Mouse (Mus musculus) small intestine, adult 2 months (tissue): ENCODE results near the gene 4931417E11Rik. TPM values are rescaled to one million over a fixed set of nuclear protein-coding genes. Genes with fewer than 3 reads are reported as not detected.

Source experiments
- H3K27ac ChIP-seq: fragments of 200-500 bp; 2 replicates; pipeline ENCODE4 v1.5.1; 2012; ENCODE audit warnings: low read depth, low read length, control low read depth, inconsistent platforms; ENCODE audit not compliant: insufficient read depth
- H3K27me3 ChIP-seq: fragments of 200-500 bp; 2 replicates; pipeline ENCODE4 v1.6.1; 2012; ENCODE audit warnings: mild to moderate bottlenecking, moderate library complexity, low read length, inconsistent platforms; ENCODE audit not compliant: control insufficient read depth, insufficient read depth
- H3K36me3 ChIP-seq: fragments of 200-500 bp; 2 replicates; pipeline ENCODE4 v1.6.1; 2012; ENCODE audit warnings: mild to moderate bottlenecking, low read length, control low read depth, inconsistent platforms; ENCODE audit not compliant: control insufficient read depth, insufficient read depth
- H3K4me1 ChIP-seq: fragments of 200-500 bp; 2 replicates; pipeline ENCODE4 v1.6.1; 2012; ENCODE audit warnings: low read length, inconsistent platforms, mixed read lengths; ENCODE audit not compliant: control insufficient read depth, insufficient read depth, insufficient read length
- H3K4me3 ChIP-seq: fragments of 200-500 bp; 2 replicates; pipeline ENCODE4 v1.5.1; 2012; ENCODE audit warnings: low read depth, mild to moderate bottlenecking, control low read depth, inconsistent platforms, low read length, moderate library complexity
- CTCF ChIP-seq: fragments of 200-500 bp; IDR thresholded peaks from 2 replicates; pipeline ENCODE4 v1.5.1; 2012; ENCODE audit warnings: low read depth, mild to moderate bottlenecking, control low read depth, inconsistent platforms, low read length, moderate library complexity, mixed read lengths; ENCODE audit not compliant: insufficient replicate concordance, insufficient read length; ENCODE audit errors: extremely low read depth
- POLR2A ChIP-seq: fragments of 200-500 bp; IDR thresholded peaks from 2 replicates; pipeline ENCODE4 v1.6.1; 2012; ENCODE audit warnings: low read depth, mild to moderate bottlenecking, control low read depth, inconsistent platforms, low read length, moderate library complexity
- WGBS: fragments of 180-500 bp; shearing (Covaris S2); methylation state at CpG from one replicate; pipeline ENCODE4 v1.1.7; 2018; 5-methylcytosine and 5-hydroxymethylcytosine counted together
- polyA plus RNA-seq: library from polyadenylated mRNA; depleted of rRNA; stranded (reverse); fragments of >200 nt; gene quantifications from 2 replicates; pipeline ENCODE4 v1.2.3, GENCODE M21; 2012; rRNA removed

Gene 4931417E11Rik
- polyA plus RNA-seq = not detected in 2 replicates

DNA sequence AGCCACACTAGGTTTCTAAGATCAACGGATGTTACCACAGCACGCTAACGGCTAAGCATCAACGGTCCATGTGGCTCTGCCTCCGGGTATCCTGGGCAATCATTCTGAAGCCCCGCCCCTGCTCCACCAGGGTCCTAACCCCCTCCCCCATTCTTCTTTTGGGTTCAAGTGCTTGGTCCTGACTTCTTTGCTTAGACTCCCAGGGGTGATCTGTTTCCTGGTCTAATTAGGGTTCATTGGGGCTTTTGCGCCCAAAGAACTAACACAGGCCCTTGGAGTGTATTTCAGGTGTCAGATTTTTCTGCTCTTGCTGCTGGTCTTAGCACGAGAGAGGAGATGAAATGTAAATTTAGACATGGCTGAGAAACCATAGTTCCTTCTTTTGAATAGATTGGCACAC is at the start of gene 4931417E11Rik:
Gene 4931417E11Rik, minus strand, starts transcription at position 101 of the 400 bp plus-strand sequence.
- no peaks in the 10 kb centered on the region for H3K27me3 ChIP-seq
- H3K36me3 ChIP-seq = no peaks in the 10 kb centered on the region
- no peak for TF ChIP-seq CTCF
- TF ChIP-seq POLR2A = no peak
- H3K4me3 ChIP-seq = no peak within 1 kb of the TSS
- WGBS = 86% methylated on average over 8 of the region's 8 CpGs
- H3K27ac ChIP-seq = no peak within 1 kb of the TSS
- H3K4me1 ChIP-seq = no peaks in the 10 kb centered on the region

DNA sequence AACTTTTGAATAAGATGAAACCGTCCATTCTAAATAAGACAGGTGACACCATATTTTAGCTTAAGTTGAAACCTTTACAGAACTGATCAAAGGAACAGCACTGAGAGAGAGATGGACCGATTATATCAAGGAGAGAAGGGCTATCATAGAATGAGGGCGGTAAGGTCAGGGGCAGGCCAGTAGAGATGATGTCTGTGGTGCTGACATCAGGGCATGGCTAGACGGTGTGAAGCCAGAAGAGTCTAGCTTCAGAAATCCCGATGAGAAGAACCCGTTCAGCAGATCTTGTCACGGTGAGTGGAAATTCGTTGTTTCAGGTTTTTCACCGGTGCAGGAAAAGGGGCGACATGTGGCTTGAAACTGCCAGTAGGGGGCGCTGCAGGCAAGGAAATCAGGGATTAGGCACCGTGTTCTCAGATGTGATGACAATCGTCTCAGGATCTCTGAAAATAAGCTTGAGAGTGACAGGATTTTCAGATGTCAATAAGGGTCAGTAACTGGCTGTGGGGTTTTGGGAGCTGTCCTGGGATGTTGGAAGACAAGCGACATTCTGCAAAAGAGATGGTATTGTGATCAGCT is 48.4 kb upstream of the 4931417E11Rik start:
- H3K36me3 ChIP-seq = no peaks in the 10 kb centered on the region
- H3K27me3 ChIP-seq = no peaks in the 10 kb centered on the region
- H3K4me3 ChIP-seq = no peak overlapping the region
- H3K27ac ChIP-seq = no peak overlapping the region
- no peaks in the 10 kb centered on the region for H3K4me1 ChIP-seq
- 27% methylated on average over 14 of the region's 14 CpGs for WGBS
- TF ChIP-seq POLR2A = no peak
- peak; percentile 29; the same call in 1 of the 2 replicates for TF ChIP-seq CTCF

DNA sequence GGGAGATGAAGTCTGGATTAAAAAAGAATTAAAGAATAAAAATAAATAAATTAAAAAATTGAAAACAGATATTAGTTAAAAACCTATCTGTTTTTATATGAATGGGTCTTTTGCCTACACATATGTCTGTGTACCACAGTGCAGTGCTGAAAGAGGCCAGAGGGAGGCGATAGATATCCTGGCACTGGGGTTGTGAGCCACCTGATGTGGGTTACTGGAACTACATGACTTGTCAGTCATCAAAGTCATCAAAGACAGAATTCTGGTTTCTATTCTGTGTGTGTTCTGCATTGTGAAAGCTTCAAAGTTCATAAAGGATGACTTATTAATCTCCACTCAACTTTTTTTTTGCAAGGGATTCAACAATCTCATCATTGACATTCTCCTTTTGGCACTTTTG is 43.4 kb upstream of the 4931417E11Rik start:
- TF ChIP-seq CTCF = no peak
- no peak for TF ChIP-seq POLR2A
- H3K27ac ChIP-seq = no peak overlapping the region
- no peaks in the 10 kb centered on the region for H3K27me3 ChIP-seq
- no peaks in the 10 kb centered on the region for H3K36me3 ChIP-seq
- H3K4me1 ChIP-seq = no peaks in the 10 kb centered on the region
- no peak overlapping the region for H3K4me3 ChIP-seq
- 13% methylated on average over 1 of the region's 1 CpGs for whole genome bisulfite sequencing

DNA sequence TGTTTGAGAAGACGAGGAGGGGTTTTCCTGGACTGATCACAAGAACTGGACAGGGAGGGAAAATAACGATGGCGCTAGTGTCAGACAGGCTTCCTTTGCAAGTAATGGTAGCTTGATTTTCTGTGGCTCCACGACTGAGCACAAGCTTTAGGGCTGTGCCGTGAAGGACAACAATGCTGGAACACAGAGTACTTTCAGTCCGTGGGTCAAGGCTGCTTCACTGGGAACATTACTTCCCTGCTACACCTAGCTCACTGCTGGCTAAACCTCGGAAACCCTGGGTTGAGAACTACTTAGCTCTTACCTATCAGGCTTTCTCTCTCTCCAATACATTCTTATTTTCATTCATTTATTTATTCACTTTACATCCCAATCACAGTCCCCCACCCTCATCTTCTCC is 30.2 kb upstream of the 4931417E11Rik start:
- no peak for TF ChIP-seq POLR2A
- TF ChIP-seq CTCF = no peak
- H3K27ac ChIP-seq = no peak overlapping the region
- no peaks in the 10 kb centered on the region for H3K27me3 ChIP-seq
- no peaks in the 10 kb centered on the region for H3K4me1 ChIP-seq
- H3K4me3 ChIP-seq = no peak overlapping the region
- WGBS = 85% methylated on average over 7 of the region's 7 CpGs
- H3K36me3 ChIP-seq = no peaks in the 10 kb centered on the region

DNA sequence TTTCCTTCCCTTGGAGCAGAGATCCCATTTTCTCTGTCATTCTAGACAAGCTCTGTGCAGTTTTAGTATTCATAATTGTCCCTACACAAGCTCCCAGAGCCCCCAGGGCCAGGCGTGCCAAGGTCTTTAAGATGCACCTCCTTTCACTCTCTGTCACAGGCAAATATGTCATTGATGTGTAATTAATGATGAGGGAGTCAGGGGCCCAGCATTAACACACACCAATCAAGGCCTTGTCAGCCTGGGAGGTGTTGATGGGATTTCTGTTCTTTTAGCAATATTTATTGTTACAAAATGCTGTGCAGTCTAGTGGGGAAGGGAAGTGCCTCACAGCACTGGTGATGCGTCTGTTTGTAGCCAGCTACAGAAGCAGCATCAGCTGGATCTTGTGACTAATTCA is 27.9 kb upstream of the 4931417E11Rik start:
- Histone ChIP-seq H3K27ac (no peak overlapping the region), H3K4me3 (no peak overlapping the region), H3K36me3 (no peaks in the 10 kb centered on the region), H3K4me1 (no peaks in the 10 kb centered on the region), H3K27me3 (no peaks in the 10 kb centered on the region)
- 71% methylated on average over 2 of the region's 2 CpGs for WGBS
- TF ChIP-seq POLR2A (no peak), CTCF (no peak)

DNA sequence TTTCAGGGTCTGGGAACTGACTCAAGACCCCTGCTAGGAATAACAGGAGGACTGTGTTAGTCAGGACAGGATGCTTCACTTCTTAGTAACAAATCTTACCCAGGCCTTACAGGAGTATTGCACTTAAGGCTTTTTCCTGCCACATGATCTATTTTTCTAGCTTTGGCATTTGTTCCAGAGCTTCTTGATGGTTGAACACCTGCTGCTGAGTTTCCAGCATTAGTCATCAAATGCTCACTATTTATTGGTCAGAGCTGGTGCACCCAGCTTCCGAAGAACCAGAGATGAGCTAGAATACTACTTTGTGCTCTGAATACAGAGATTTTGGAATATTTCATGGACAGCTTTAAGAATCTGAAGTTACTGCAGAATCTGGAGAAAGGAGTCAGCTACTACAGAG is 21.1 kb upstream of the 4931417E11Rik start:
- 92% methylated on average over 1 of the region's 1 CpGs for WGBS
- H3K4me1 ChIP-seq = no peaks in the 10 kb centered on the region
- no peak for TF ChIP-seq CTCF
- TF ChIP-seq POLR2A = no peak

DNA sequence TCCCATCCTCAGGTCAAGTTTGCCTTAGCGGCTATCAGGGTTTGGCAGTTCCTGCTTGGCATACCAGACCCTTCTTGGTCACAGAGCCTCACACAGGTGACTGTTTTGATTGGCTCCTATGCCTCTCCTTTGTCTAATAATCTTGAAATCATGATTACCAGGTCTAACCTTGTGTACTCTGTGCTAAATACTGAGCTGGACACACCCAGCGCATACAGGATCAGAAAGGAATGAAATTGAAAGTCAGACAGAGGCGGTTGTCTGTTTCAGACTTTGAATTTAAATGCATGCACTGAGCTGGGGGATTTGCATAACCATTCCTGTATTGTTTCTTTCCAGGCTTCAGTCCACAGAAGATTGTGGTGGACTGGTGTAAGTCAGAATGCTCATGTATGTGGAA is 16.1 kb upstream of the 4931417E11Rik start:
- Histone ChIP-seq H3K27me3 (no peaks in the 10 kb centered on the region), H3K4me1 (no peaks in the 10 kb centered on the region), H3K4me3 (no peak overlapping the region), H3K27ac (no peak overlapping the region), H3K36me3 (no peaks in the 10 kb centered on the region)
- no peak for TF ChIP-seq CTCF
- TF ChIP-seq POLR2A = no peak
- 85% methylated on average over 3 of the region's 3 CpGs for WGBS

More for the DNA sequence above, 21.1 kb upstream of the 4931417E11Rik start:
- Histone ChIP-seq H3K4me3 (no peak overlapping the region), H3K36me3 (no peaks in the 10 kb centered on the region), H3K27me3 (no peaks in the 10 kb centered on the region), H3K27ac (no peak overlapping the region)

DNA sequence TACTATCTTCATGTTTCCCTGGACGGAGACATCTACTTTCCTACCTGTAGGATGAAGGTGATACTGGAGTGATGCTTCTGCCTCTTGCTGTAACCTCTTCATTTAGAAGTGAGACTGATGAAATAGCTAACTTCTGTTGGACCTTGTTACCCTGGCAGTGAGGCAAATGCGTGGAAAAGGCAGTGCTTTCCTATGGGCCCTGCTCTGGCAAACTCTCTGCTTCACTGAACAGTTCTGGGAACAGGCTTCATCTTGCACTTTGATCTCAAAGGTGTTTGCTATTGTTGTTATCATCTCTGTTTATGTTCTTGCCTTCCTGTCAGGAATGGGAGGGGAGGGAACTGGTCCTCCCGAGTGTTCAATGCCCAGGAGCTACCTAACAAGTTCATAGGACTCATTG is 3.4 kb downstream of the 4931417E11Rik start:
- TF ChIP-seq POLR2A = no peak
- TF ChIP-seq CTCF = no peak
- no peaks in the 10 kb centered on the region for H3K4me1 ChIP-seq
- WGBS = 53% methylated on average over 3 of the region's 3 CpGs
- no peak overlapping the region for H3K27ac ChIP-seq
- no peaks in the 10 kb centered on the region for H3K36me3 ChIP-seq
- H3K4me3 ChIP-seq = no peak overlapping the region
- no peaks in the 10 kb centered on the region for H3K27me3 ChIP-seq
